Mouse (Mus musculus) stomach, embryonic 15.5 days (tissue): Measurements from ENCODE around the gene Unc5a. TPM values are rescaled to one million over a fixed set of nuclear protein-coding genes. Genes with fewer than 3 reads are reported as not detected.

Experiments used
- ATAC-seq: fragments of 200-750 bp; cut with Nextera tagmentation; 2 replicates; pipeline ENCODE4 v1.8.0; 2017; ENCODE audit warnings: low read depth, moderate number of reproducible peaks, moderate TSS enrichment; ENCODE audit not compliant: insufficient read depth, low FRiP score
- H3K27ac ChIP-seq: fragments of 300-500 bp; sonication (generic); 2 replicates; pipeline ENCODE4 v1.5.1; 2015; ENCODE audit warnings: mild to moderate bottlenecking, inconsistent platforms
- H3K27me3 ChIP-seq: fragments of 300-500 bp; sonication (generic); replicated peaks from 2 replicates; pipeline ENCODE4 v1.6.1; 2015; ENCODE audit warnings: inconsistent platforms
- H3K36me3 ChIP-seq: fragments of 300-500 bp; sonication (generic); 2 replicates; pipeline ENCODE4 v1.6.1; 2015; ENCODE audit warnings: inconsistent platforms
- H3K4me1 ChIP-seq: fragments of 300-500 bp; sonication (generic); 2 replicates; pipeline ENCODE4 v1.6.1; 2015; ENCODE audit warnings: inconsistent platforms
- H3K4me2 ChIP-seq: fragments of 300-500 bp; sonication (generic); 2 replicates; pipeline ENCODE4 v1.6.1; 2015; ENCODE audit warnings: mild to moderate bottlenecking, inconsistent platforms
- H3K4me3 ChIP-seq: fragments of 300-500 bp; sonication (generic); replicated peaks from 2 replicates; pipeline ENCODE4 v1.5.1; 2015; ENCODE audit warnings: inconsistent platforms
- H3K9ac ChIP-seq: fragments of 300-500 bp; sonication (generic); 2 replicates; pipeline ENCODE4 v1.6.1; 2015; ENCODE audit warnings: inconsistent platforms
- H3K9me3 ChIP-seq: fragments of 300-500 bp; sonication (generic); 2 replicates; pipeline ENCODE4 v1.6.1; 2016; ENCODE audit warnings: inconsistent platforms
- WGBS: fragments of 180-500 bp; shearing (Covaris S2); methylation state at CpG from one replicate; pipeline ENCODE4 v1.1.7; 2015; 5-methylcytosine and 5-hydroxymethylcytosine counted together
- polyA plus RNA-seq: library from polyadenylated mRNA; unstranded; fragments of >200 nt; fragmentation: Nextera tagmentation; extraction: Ambion mirVana; gene quantifications from 2 replicates; pipeline ENCODE4 v1.2.1, GENCODE M21; 2015

Gene Unc5a
- polyA plus RNA-seq, 1 experiment from 2014 or later, result 4.0 TPM

GRCm38 (mm10) chr13:54983614-54984013, 34.4 kb downstream of the Unc5a start:
- Histone ChIP-seq H3K27me3 (no peaks in the 10 kb centered on the region), H3K36me3 (no peaks in the 10 kb centered on the region), H3K4me2 (no peak overlapping the region), H3K9ac (no peak overlapping the region), H3K9me3 (no peaks in the 10 kb centered on the region), H3K4me1 (no peaks in the 10 kb centered on the region), H3K4me3 (no peak overlapping the region), H3K27ac (no peak overlapping the region)
- 42% methylated on average over 2 of the region's 2 CpGs for WGBS
- no peak for ATAC-seq

- ATAC-seq, result no peak
- H3K36me3 ChIP-seq, result no peaks in the 10 kb centered on the region
- no peak overlapping the region for H3K27ac ChIP-seq
- H3K9ac ChIP-seq, result no peak overlapping the region
- no peak overlapping the region for H3K4me3 ChIP-seq
- no peaks in the 10 kb centered on the region for H3K27me3 ChIP-seq
- H3K9me3 ChIP-seq, result no peaks in the 10 kb centered on the region
- 72% methylated on average over 9 of the region's 9 CpGs for WGBS
- H3K4me2 ChIP-seq, result no peak overlapping the region
- no peaks in the 10 kb centered on the region for H3K4me1 ChIP-seq
Measured at GRCm38 (mm10) chr13:54987405-54987804, 38.2 kb downstream of the Unc5a start.

GRCm38 (mm10) chr13:54988181-54988760, 39.1 kb downstream of the Unc5a start:
- ATAC-seq, result no peak
- 36% methylated on average over 7 of the region's 7 CpGs for WGBS
- Histone ChIP-seq H3K4me2 (no peak overlapping the region), H3K9me3 (no peaks in the 10 kb centered on the region), H3K36me3 (no peaks in the 10 kb centered on the region), H3K27me3 (no peaks in the 10 kb centered on the region), H3K4me1 (no peaks in the 10 kb centered on the region), H3K27ac (no peak overlapping the region), H3K9ac (no peak overlapping the region), H3K4me3 (no peak overlapping the region)

GRCm38 (mm10) chr13:54992215-54992614, 43.0 kb downstream of the Unc5a start:
- WGBS, result 81% methylated on average over 7 of the region's 7 CpGs
- Histone ChIP-seq H3K4me2 (no peak overlapping the region), H3K4me3 (no peak overlapping the region), H3K4me1 (no peaks in the 10 kb centered on the region), H3K9me3 (no peaks in the 10 kb centered on the region), H3K27ac (no peak overlapping the region), H3K27me3 (no peaks in the 10 kb centered on the region), H3K9ac (no peak overlapping the region), H3K36me3 (no peaks in the 10 kb centered on the region)
- no peak for ATAC-seq

- Histone ChIP-seq H3K9ac (no peak overlapping the region), H3K4me2 (no peak overlapping the region), H3K27me3 (no peaks in the 10 kb centered on the region), H3K36me3 (no peaks in the 10 kb centered on the region), H3K4me3 (no peak overlapping the region), H3K9me3 (no peaks in the 10 kb centered on the region), H3K27ac (no peak overlapping the region), H3K4me1 (no peaks in the 10 kb centered on the region)
- no peak for ATAC-seq
- WGBS, result 22% methylated on average over 4 of the region's 4 CpGs
Measured at GRCm38 (mm10) chr13:54994576-54994975, 45.4 kb downstream of the Unc5a start.

GRCm38 (mm10) chr13:54995161-54995560, 46.0 kb downstream of the Unc5a start:
- H3K4me2 ChIP-seq, result no peak overlapping the region
- no peak for ATAC-seq
- 45% methylated on average over 6 of the region's 6 CpGs for WGBS
- H3K9me3 ChIP-seq, result no peaks in the 10 kb centered on the region
- H3K4me3 ChIP-seq, result no peak overlapping the region
- H3K36me3 ChIP-seq, result no peaks in the 10 kb centered on the region
- no peak overlapping the region for H3K27ac ChIP-seq
- H3K4me1 ChIP-seq, result no peaks in the 10 kb centered on the region
- no peaks in the 10 kb centered on the region for H3K27me3 ChIP-seq
- H3K9ac ChIP-seq, result no peak overlapping the region

- Histone ChIP-seq H3K4me2 (no peak overlapping the region), H3K9me3 (no peaks in the 10 kb centered on the region), H3K9ac (no peak overlapping the region), H3K27me3 (no peaks in the 10 kb centered on the region), H3K4me1 (no peaks in the 10 kb centered on the region), H3K36me3 (no peaks in the 10 kb centered on the region), H3K4me3 (no peak overlapping the region), H3K27ac (no peak overlapping the region)
- whole genome bisulfite sequencing, result 93% methylated on average over 8 of the region's 8 CpGs
- no peak for ATAC-seq
Measured at GRCm38 (mm10) chr13:54997568-54997967, 48.4 kb downstream of the Unc5a start.

GRCm38 (mm10) chr13:55000433-55000832, 51.2 kb downstream of the Unc5a start:
- H3K4me1 ChIP-seq, result 0 out of 2 replicates have a peak, but pooled peaks cover under 1% of the 10 kb centered on the region
- WGBS, result 73% methylated on average over 10 of the region's 10 CpGs

GRCm38 (mm10) chr13:55002090-55002489, 52.9 kb downstream of the Unc5a start:
- WGBS, result 77% methylated on average over 10 of the region's 10 CpGs
- ATAC-seq, result no peak
- H3K4me2 ChIP-seq, result no peak overlapping the region
- H3K27ac ChIP-seq, result no peak overlapping the region
- H3K36me3 ChIP-seq, result no peaks in the 10 kb centered on the region
- H3K4me1 ChIP-seq, result peaks cover 10% of the 10 kb centered on the region; the same call in 1 of the 2 replicates
- H3K9ac ChIP-seq, result no peak overlapping the region
- no peak overlapping the region for H3K4me3 ChIP-seq
- H3K9me3 ChIP-seq, result no peaks in the 10 kb centered on the region
- no peaks in the 10 kb centered on the region for H3K27me3 ChIP-seq

More at GRCm38 (mm10) chr13:55000433-55000832, 51.2 kb downstream of the Unc5a start:
- no peak overlapping the region for H3K27ac ChIP-seq
- no peak for ATAC-seq
- no peaks in the 10 kb centered on the region for H3K36me3 ChIP-seq
- H3K27me3 ChIP-seq, result no peaks in the 10 kb centered on the region
- H3K4me3 ChIP-seq, result no peak overlapping the region
- no peak overlapping the region for H3K4me2 ChIP-seq
- H3K9ac ChIP-seq, result no peak overlapping the region
- no peaks in the 10 kb centered on the region for H3K9me3 ChIP-seq

- WGBS, result 51% methylated on average over 11 of the region's 11 CpGs
- ATAC-seq, result no peak
- H3K4me3 ChIP-seq, result no peak overlapping the region
Measured at GRCm38 (mm10) chr13:55004646-55005045, 55.4 kb downstream of the Unc5a start.

GRCm38 (mm10) chr13:55005691-55006414, 56.6 kb downstream of the Unc5a start:
- H3K4me3 ChIP-seq, result no peak overlapping the region
- no peaks in the 10 kb centered on the region for H3K9me3 ChIP-seq
- H3K27me3 ChIP-seq, result no peaks in the 10 kb centered on the region
- no peak overlapping the region for H3K27ac ChIP-seq
- no peak overlapping the region for H3K4me2 ChIP-seq
- H3K9ac ChIP-seq, result no peak overlapping the region
- no peak; the same call in 1 of the 2 replicates for ATAC-seq
- no peaks in the 10 kb centered on the region for H3K36me3 ChIP-seq
- H3K4me1 ChIP-seq, result peaks cover 10% of the 10 kb centered on the region; the same call in 1 of the 2 replicates
- 49% methylated on average over 31 of the region's 31 CpGs for WGBS

More at GRCm38 (mm10) chr13:55004646-55005045, 55.4 kb downstream of the Unc5a start:
- no peaks in the 10 kb centered on the region for H3K36me3 ChIP-seq
- H3K4me1 ChIP-seq, result peaks cover 10% of the 10 kb centered on the region; the same call in 1 of the 2 replicates
- H3K9me3 ChIP-seq, result no peaks in the 10 kb centered on the region
- H3K27me3 ChIP-seq, result no peaks in the 10 kb centered on the region
- no peak overlapping the region for H3K4me2 ChIP-seq
- H3K27ac ChIP-seq, result no peak overlapping the region
- H3K9ac ChIP-seq, result no peak overlapping the region

- Histone ChIP-seq H3K4me2 (no peak overlapping the region), H3K9ac (no peak overlapping the region), H3K27me3 (no peaks in the 10 kb centered on the region), H3K36me3 (no peaks in the 10 kb centered on the region), H3K4me1 (peaks cover 10% of the 10 kb centered on the region; the same call in 1 of the 2 replicates), H3K4me3 (no peak overlapping the region), H3K9me3 (no peaks in the 10 kb centered on the region), H3K27ac (no peak overlapping the region)
- 74% methylated on average over 7 of the region's 7 CpGs for WGBS
- no peak for ATAC-seq
Measured at GRCm38 (mm10) chr13:55006415-55006742, 57.2 kb downstream of the Unc5a start.
